Mouse (Mus musculus): ENCODE data around the gene Polr3g. TPM values are rescaled to one million over a fixed set of nuclear protein-coding genes. Genes with fewer than 3 reads are reported as not detected.
A peak's percentile ranks its signal among the peaks of the same experiment; 100 is the strongest.

Polr3g gene
- polyA plus RNA-seq, 1 experiment from 2014 or later = 15.2 TPM

- Histone ChIP-seq H3K4me1 (replicated peaks) (no peaks in the 10 kb centered on the region), H3K36me3 (0 out of 2 replicates have a peak, but pooled peaks cover 2% of the 10 kb centered on the region), H3K27me3 (no peaks in the 10 kb centered on the region), H3K4me2 (no peak overlapping the region), H3K9ac (no peak overlapping the region), H3K4me3 (no peak overlapping the region), H3K9me3 (replicated peaks) (no peaks in the 10 kb centered on the region), H3K27ac (no peak overlapping the region)
- WGBS = 73% methylated on average over 3 of the region's 3 CpGs
- ATAC-seq (replicated peaks; ENCODE audit: insufficient number of reproducible peaks, insufficient read depth, low FRiP score, low read depth) = no peak
Measured at GRCm38 (mm10) chr13:81684884-81685283, 25.9 kb downstream of the Polr3g start.

GRCm38 (mm10) chr13:81684258-81684657, 26.6 kb downstream of the Polr3g start:
- ATAC-seq (replicated peaks; ENCODE audit: insufficient number of reproducible peaks, insufficient read depth, low FRiP score, low read depth) = no peak
- Histone ChIP-seq H3K4me2 (no peak overlapping the region), H3K27me3 (no peaks in the 10 kb centered on the region), H3K4me3 (no peak overlapping the region), H3K36me3 (0 out of 2 replicates have a peak, but pooled peaks cover 2% of the 10 kb centered on the region), H3K9ac (no peak overlapping the region), H3K4me1 (replicated peaks) (no peaks in the 10 kb centered on the region), H3K27ac (no peak overlapping the region), H3K9me3 (replicated peaks) (no peaks in the 10 kb centered on the region)
- WGBS = 56% methylated on average over 5 of the region's 5 CpGs

- Histone ChIP-seq H3K4me2 (no peak overlapping the region), H3K27me3 (no peaks in the 10 kb centered on the region), H3K36me3 (0 out of 2 replicates have a peak, but pooled peaks cover 2% of the 10 kb centered on the region), H3K9me3 (replicated peaks) (no peaks in the 10 kb centered on the region), H3K27ac (no peak overlapping the region), H3K4me3 (no peak overlapping the region), H3K9ac (no peak overlapping the region), H3K4me1 (replicated peaks) (no peaks in the 10 kb centered on the region)
- no peak for ATAC-seq (replicated peaks; ENCODE audit: insufficient number of reproducible peaks, insufficient read depth, low FRiP score, low read depth)
- WGBS = 87% methylated on average over 3 of the region's 3 CpGs
Measured at GRCm38 (mm10) chr13:81683107-81683506, 27.7 kb downstream of the Polr3g start.

GRCm38 (mm10) chr13:81675333-81675732, 35.5 kb downstream of the Polr3g start:
- H3K9me3 ChIP-seq (replicated peaks) = no peaks in the 10 kb centered on the region
- peaks cover 29% of the 10 kb centered on the region for H3K36me3 ChIP-seq

GRCm38 (mm10) chr13:81667713-81668112, 43.1 kb downstream of the Polr3g start:
- Histone ChIP-seq H3K27me3 (no peaks in the 10 kb centered on the region), H3K4me3 (no peak overlapping the region), H3K4me1 (replicated peaks) (peaks cover 5% of the 10 kb centered on the region; the same call in 1 of the 2 replicates), H3K27ac (no peak overlapping the region), H3K4me2 (no peak overlapping the region), H3K9ac (no peak overlapping the region), H3K36me3 (peaks cover 55% of the 10 kb centered on the region), H3K9me3 (replicated peaks) (no peaks in the 10 kb centered on the region)
- ATAC-seq (replicated peaks; ENCODE audit: insufficient number of reproducible peaks, insufficient read depth, low FRiP score, low read depth) = no peak
- WGBS = 88% methylated on average over 5 of the region's 5 CpGs

More at GRCm38 (mm10) chr13:81675333-81675732, 35.5 kb downstream of the Polr3g start:
- no peaks in the 10 kb centered on the region for H3K27me3 ChIP-seq
- no peak overlapping the region for H3K4me3 ChIP-seq
- H3K4me2 ChIP-seq = no peak overlapping the region
- H3K27ac ChIP-seq = no peak overlapping the region
- no peaks in the 10 kb centered on the region for H3K4me1 ChIP-seq (replicated peaks)
- no peak for ATAC-seq (replicated peaks; ENCODE audit: insufficient number of reproducible peaks, insufficient read depth, low FRiP score, low read depth)
- no peak overlapping the region for H3K9ac ChIP-seq
- WGBS = 74% methylated on average over 8 of the region's 8 CpGs

- Histone ChIP-seq H3K9ac (no peak overlapping the region), H3K4me3 (no peak overlapping the region), H3K4me1 (replicated peaks) (peaks cover 8% of the 10 kb centered on the region; the same call in 1 of the 2 replicates), H3K36me3 (peaks cover 45% of the 10 kb centered on the region), H3K4me2 (no peak overlapping the region), H3K27ac (no peak overlapping the region), H3K27me3 (no peaks in the 10 kb centered on the region), H3K9me3 (replicated peaks) (no peaks in the 10 kb centered on the region)
- ATAC-seq (replicated peaks; ENCODE audit: insufficient number of reproducible peaks, insufficient read depth, low FRiP score, low read depth) = no peak
- WGBS = 73% methylated on average over 5 of the region's 5 CpGs
Measured at GRCm38 (mm10) chr13:81664331-81664698, 46.5 kb downstream of the Polr3g start.

- no peak overlapping the region for H3K27ac ChIP-seq
- ATAC-seq (replicated peaks; ENCODE audit: insufficient number of reproducible peaks, insufficient read depth, low FRiP score, low read depth) = no peak
- H3K4me3 ChIP-seq = no peak overlapping the region
- no peaks in the 10 kb centered on the region for H3K9me3 ChIP-seq (replicated peaks)
- H3K4me2 ChIP-seq = no peak overlapping the region
- 79% methylated on average over 12 of the region's 12 CpGs for WGBS
- peaks cover 39% of the 10 kb centered on the region for H3K36me3 ChIP-seq
- H3K27me3 ChIP-seq = no peaks in the 10 kb centered on the region
- H3K4me1 ChIP-seq (replicated peaks) = peaks cover 12% of the 10 kb centered on the region
- no peak overlapping the region for H3K9ac ChIP-seq
Measured at GRCm38 (mm10) chr13:81663566-81664330, 47.1 kb downstream of the Polr3g start.

- peak overlapping the region; percentile 73 for H3K4me3 ChIP-seq
- peak overlapping the region; percentile 72 for H3K9ac ChIP-seq
- no peaks in the 10 kb centered on the region for H3K36me3 ChIP-seq
- peak overlapping the region; percentile 88 for H3K27ac ChIP-seq
- H3K4me1 ChIP-seq (replicated peaks) = peaks cover 11% of the 10 kb centered on the region
- peak overlapping the region; percentile 74 for H3K4me2 ChIP-seq
- 5% methylated on average over 21 of the region's 21 CpGs for WGBS
- no peaks in the 10 kb centered on the region for H3K27me3 ChIP-seq
- H3K9me3 ChIP-seq (replicated peaks) = no peaks in the 10 kb centered on the region
- no peak for ATAC-seq (replicated peaks; ENCODE audit: insufficient number of reproducible peaks, insufficient read depth, low FRiP score, low read depth)
Measured at GRCm38 (mm10) chr13:81658053-81658752, 52.6 kb downstream of the Polr3g start.

- H3K4me3 ChIP-seq = peak within 1 kb of the TSS; percentile 73
- WGBS = under 1% methylated on average over 71 of the region's 73 CpGs
- no peaks in the 10 kb centered on the region for H3K27me3 ChIP-seq
- peak; percentile 100 for ATAC-seq (replicated peaks; ENCODE audit: insufficient number of reproducible peaks, insufficient read depth, low FRiP score, low read depth)
- peaks cover 11% of the 10 kb centered on the region for H3K4me1 ChIP-seq (replicated peaks)
- peak within 1 kb of the TSS; percentile 74 for H3K4me2 ChIP-seq
- H3K9me3 ChIP-seq (replicated peaks) = no peaks in the 10 kb centered on the region
- peak within 1 kb of the TSS; percentile 72 for H3K9ac ChIP-seq
- H3K27ac ChIP-seq = peak within 1 kb of the TSS; percentile 88
- H3K36me3 ChIP-seq = no peaks in the 10 kb centered on the region
Measured at GRCm38 (mm10) chr13:81657351-81658052, 53.3 kb downstream of the Polr3g start, which contains the start of gene Lysmd3. Lysmd3 (plus strand) TSS chr13:81657663.

- Histone ChIP-seq H3K4me1 (replicated peaks) (peaks cover 11% of the 10 kb centered on the region), H3K27ac (peak overlapping the region; percentile 88), H3K4me2 (peak overlapping the region; percentile 74), H3K4me3 (peak overlapping the region; percentile 73), H3K27me3 (no peaks in the 10 kb centered on the region), H3K9me3 (replicated peaks) (no peaks in the 10 kb centered on the region), H3K36me3 (no peaks in the 10 kb centered on the region), H3K9ac (peak overlapping the region; percentile 72)
- no peak; the same call in 1 of the 2 replicates for ATAC-seq (replicated peaks; ENCODE audit: insufficient number of reproducible peaks, insufficient read depth, low FRiP score, low read depth)
- 25% methylated on average over 5 of the region's 5 CpGs for WGBS
Measured at GRCm38 (mm10) chr13:81657008-81657350, 53.8 kb downstream of the Polr3g start.
